Mouse (Mus musculus) liver, postnatal 0 days (tissue): Measurements from ENCODE around the gene Ifi203.
"Not testable (repeated sequence)": the region's sequence is repeated elsewhere in the genome, so short reads cannot be mapped to it uniquely, and the experiment has no call there.

Source experiments
- CTCF ChIP-seq: sonication (generic); IDR thresholded peaks from 2 replicates; pipeline ENCODE4 v1.5.1; 2016; ENCODE audit warnings: antibody characterized with exemption, low read depth
- EP300 ChIP-seq: IDR thresholded peaks from 2 replicates; pipeline ENCODE4 v1.6.1; 2016; ENCODE audit warnings: antibody characterized with exemption, low read depth, mild to moderate bottlenecking

- not testable (repeated sequence) for TF ChIP-seq CTCF, EP300
These were observed 40.3 kb upstream of the Ifi203 start, which contains the start of gene Ifi202b for GRCm38 (mm10) chr1:173982694-173983305.
